Mouse (Mus musculus): ENCODE data around the gene Gm29609. TPM values are rescaled to one million over a fixed set of nuclear protein-coding genes. Genes with fewer than 3 reads are reported as not detected.
"Not testable (repeated sequence)": the region's sequence is repeated elsewhere in the genome, so short reads cannot be mapped to it uniquely, and the experiment has no call there.

Gene Gm29609
- 1 to 10 TPM in 1 of 2 experiments, under 1 TPM in 1; 0.59 to 1.7 TPM for total RNA-seq (2021)
- long read RNA-seq, experiment 1, partial matches to known transcripts, result 0 of 1 reads
- long read RNA-seq, experiment 1, other reads (novel, unspliced or antisense), result 1 of 1 reads
- long read RNA-seq, experiment 2, result 0 reads

DNA sequence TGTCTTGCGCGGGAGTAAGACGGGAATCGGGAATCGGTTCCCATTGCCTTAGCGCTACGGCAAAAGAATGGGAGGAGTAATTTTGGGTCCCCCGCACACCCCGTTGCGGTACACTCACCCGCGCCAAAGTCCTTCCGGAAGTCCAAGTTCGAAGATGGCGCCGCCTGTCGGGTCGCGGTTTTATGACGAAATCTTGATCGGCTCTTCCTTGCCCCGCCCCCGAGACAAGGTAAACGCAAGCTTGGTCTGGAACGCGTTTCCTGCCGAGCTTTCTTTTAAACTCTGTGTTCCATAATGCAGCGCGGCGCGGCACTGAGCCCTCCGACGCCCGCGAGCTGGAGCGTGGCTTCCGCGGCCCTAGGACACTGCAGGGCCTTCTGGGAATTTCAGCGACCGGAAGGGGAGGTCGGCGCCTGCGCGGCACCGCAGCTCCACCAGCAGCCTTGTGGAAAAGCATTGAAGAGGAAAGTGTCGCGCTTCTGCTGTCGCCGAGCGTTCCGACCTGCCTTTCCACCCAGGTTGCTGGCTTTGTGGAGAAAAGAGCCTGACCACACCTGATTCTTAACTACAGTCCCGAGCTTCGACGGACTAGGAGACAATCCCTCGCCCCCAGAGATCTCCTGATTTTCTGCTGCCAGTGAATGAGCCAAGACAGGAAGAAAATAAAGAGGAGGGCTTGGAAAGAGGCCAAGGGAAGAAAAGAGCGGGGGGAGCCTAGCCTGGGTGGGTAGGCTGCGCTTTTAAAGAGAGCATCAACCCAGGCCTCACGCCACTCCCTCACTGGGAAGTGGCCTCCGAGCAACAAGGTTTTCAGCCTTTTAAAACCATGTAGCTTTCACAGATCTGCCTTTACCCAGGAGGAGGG lies at the start of gene Gm29609, which contains the start of gene Gtf3c2:
Gene Gm29609, minus strand, starts transcription at position 146 of the 865 bp plus-strand sequence.
Gene Gtf3c2, minus strand, starts transcription at position 379 of the 865 bp plus-strand sequence.
- peak; percentile 88 to 91 for DNase-seq
- intact Hi-C loops (cut with DNase I), result no loop called here

DNA sequence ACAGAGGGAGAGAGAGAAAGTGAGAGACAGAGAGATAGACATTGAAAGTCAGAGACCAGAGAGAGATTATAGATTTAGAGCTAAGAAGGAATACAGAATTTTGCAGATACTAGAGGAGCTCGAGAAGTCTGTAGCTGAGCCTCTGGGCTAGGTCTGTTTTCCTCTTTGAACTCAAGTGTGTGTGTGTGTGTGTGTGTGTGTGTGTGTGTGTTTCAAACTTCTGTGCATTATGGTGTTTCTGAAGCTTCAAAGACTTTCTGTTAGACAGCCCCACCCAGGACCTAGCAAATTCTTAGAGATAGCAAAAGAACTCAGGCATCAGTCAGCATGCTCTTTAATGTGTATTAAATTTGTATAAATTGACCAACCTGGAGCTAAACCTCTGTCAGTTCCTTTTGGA lies 46.9 kb upstream of the Gm29609 start:
- intact Hi-C loops (cut with DNase I), result no loop called here
- DNase-seq, result no peak

DNA sequence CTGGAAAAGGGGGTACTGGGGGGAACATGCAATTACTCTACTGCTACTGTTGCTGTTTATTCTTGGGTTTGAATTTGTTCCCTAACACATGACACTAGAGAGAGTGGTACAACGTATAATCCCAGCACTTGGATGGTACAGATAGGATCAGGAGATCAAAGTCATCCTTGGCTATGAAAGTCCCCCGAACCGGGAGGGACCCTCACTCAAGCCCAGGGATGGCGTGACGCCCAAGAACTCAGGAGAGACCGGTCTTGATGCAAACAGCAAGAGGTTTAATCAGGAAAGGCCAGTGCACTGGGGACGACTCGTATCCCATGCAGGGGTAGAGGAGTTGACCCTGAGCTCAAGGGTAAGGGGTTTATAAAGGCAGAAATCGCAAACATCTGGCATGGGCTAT lies 43.0 kb upstream of the Gm29609 start:
- DNase-seq, result no peak
- intact Hi-C loops (cut with DNase I), result no loop called here

DNA sequence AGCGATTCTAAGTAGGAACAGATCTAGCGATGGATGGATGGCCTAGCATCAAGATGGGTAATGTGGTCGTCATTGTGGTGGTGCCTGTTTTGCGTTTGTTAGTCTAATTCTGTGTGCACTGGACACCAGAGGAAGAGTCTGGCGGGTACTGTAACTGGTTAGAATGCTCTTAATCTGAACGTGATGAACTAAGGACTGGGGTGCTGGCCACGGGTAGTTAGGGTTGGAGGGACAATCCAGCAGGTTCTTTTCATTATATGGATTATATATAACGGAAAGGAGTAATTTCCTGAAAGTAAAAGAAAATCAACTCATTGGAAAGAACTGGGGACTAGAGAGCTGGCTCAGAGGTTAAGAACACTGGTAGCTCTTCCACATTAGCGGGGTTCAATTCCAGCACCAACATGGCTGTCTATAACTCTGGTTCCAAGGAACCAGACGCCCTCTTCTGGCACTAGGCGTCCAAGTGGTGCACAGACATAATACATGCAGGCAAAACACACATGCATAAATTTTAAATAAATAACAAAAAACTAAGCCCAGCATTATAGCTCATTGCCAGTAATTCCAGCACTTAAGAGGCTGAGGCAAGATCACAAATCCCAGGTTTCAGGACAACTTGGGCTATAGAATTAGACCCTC lies 41.7 kb upstream of the Gm29609 start:
- intact Hi-C loops (cut with DNase I), result loop anchor here (2.0 kb wide), 1 partner anchor 19 kb away; the partner anchor contains the start of genes Gm9970 and Nrbp1
- DNase-seq, result no peak

DNA sequence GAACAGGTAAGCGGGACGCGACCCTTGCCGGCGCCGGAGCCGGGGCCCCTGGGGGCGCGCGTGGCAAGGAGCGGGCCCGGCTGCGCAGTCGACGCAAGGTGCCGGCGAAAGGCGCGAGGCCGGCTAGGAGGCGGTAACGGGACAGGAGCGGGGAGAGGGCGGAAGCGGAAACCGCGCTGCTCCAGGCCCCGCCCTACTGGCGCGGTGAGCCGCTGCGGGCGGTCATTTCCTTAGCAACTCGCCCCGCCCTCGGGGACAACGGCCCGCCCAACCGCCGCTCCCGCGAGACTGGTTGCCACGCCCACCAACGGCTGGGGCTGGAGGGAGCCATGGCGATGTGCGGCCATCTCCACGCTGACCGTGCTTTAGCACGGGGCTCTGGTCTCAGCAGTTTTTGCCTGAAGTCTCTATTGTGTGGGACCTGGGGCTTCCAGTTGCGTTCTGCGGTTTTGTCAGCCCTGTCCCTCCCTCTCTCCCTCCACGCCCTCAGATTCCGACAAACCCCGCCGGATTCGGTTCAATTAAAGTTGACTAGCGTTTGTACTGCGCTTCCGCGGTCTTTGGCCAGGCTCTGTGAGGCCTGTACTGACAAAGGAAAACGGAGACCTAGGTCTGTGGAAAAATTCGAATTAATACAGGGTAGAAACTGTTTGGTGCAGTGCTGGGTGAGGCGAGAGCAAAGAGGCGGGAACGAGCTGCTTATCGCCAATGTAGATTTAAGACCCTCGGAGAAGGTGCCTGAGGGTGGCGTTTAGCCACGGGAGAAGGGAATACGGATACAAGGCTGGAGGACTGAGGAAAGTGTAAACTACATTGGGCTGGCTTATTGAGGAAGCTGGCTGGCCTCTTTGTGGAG lies 41.0 kb upstream of the Gm29609 start, which contains the start of gene Ppm1g:
Gene Ppm1g, minus strand, starts transcription at position 240 of the 856 bp plus-strand sequence.
- intact Hi-C loops (cut with DNase I), result loop anchor here (2.0 kb wide), 1 partner anchor 20 kb away; the partner anchor contains the start of genes Gm9970 and Nrbp1
- DNase-seq, result peak; percentile 96 to 99

DNA sequence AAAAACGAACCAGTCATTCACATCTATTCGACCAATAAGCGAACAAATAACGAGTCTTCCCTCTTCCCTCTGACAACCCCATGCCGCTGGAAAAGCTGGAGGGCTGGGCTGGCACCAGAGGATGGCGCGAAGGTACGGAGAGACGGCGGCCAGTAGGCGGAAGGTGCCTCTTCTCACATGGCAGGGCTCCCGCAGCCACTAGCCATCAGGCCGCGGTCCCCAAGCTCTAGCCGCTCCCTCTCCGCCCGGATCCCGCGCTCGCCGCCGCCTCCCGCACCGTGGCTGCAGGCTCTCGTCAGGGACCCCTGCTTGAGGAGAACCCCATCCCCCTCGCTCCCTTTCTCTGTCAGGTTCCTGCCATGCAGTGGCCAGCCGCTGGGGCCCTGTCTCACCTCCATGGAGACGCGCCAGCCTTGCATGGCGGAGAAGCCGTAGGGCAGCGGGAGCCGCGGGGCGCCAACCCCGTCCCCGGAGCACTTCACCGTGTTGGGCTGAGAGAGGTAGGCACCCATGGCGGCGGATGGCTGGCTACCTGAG lies 40.3 kb upstream of the Gm29609 start:
- intact Hi-C loops (cut with DNase I), result loop anchor here (2.0 to 5.0 kb wide), 2 partner anchors 21 to 107 kb away; partner anchors contain the start of genes Gm9970 and Nrbp1
- DNase-seq, result no peak

DNA sequence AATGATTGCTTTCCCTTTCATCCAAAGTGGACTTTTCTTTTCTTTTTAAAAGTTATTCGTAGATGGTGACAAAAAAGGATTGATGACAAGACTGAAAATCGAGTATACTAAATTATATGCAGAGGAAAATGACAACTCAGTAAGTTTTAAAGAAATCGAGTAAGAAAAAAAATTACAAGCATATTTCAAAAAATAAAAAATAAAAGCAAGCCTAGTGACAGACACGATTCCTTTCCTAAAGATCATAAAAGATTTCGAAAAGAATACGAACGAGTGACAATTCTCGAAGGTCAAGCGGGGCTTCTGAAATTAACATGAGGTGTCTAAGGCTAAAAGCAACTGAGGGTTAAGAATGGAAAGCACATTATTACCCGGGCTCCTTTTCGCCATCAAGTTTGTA lies 39.8 kb upstream of the Gm29609 start:
- no peak for DNase-seq
- intact Hi-C loops (cut with DNase I), result loop anchor here (5.0 kb wide), 1 partner anchor 108 kb away; no protein-coding TSS in a partner anchor

DNA sequence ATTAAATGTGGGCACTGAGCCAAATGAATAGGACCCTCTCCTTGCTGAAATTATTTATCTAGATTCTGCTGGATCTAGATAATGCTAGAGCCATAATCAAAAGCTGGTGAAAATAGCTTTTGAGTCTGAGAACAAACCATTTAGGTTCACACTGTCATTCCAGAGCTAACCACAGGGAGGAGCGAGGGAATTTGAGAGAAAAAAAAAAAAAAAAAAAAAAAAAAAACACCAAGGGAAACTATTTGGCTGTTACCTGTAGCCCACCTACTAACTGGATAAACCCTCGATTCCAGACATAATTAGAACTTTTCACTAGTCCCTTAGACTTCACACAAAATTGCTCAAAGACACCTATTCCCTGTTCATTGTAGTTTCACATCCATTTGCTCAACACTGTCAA lies 39.4 kb upstream of the Gm29609 start:
- no peak for DNase-seq
- intact Hi-C loops (cut with DNase I), result loop anchor here (5.0 kb wide), 1 partner anchor 108 kb away; no protein-coding TSS in a partner anchor

DNA sequence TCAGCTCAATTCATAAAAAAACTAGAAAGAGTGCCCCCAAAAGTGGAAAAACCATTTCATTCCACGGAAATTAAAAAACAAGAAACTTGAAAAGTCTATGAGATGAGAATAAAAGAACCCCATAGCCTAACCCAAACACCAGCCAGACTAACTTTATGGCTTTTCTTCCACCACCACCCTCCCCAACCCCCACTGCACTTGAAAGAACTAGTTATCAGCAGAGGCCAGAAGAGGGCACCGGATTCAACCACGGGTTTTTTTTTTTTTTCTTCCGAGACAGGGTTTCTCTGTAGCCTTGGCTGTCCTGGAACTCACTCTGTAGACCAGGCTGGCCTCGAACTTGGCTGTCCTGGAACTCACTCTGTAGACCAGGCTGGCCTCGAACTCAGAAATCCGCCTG lies 38.6 kb upstream of the Gm29609 start:
- no peak for DNase-seq
- intact Hi-C loops (cut with DNase I), result loop anchor here (5.0 kb wide), 1 partner anchor 109 kb away; no protein-coding TSS in a partner anchor

DNA sequence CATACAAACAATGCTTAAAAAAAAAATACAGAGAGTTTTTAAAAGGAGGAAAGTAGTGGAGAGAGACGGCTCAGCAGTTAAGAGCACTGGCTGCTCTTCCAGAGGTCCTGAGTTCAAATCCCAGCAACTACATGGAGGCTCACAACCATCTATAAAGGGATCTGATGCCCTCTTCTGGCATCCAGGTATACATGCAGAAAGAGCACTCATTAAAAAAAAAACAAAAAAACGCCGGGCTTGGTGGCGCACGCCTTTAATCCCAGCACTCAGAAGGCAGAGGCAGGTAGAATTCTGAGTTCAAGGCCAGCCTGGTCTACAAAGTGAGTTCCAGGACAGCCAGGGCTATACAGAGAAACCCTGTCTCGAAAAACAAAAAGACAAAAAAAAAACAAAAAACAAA lies 36.8 kb upstream of the Gm29609 start:
- intact Hi-C loops (cut with DNase I), result loop anchor here (5.0 kb wide), 1 partner anchor 111 kb away; no protein-coding TSS in a partner anchor
- not testable (repeated sequence) for DNase-seq

DNA sequence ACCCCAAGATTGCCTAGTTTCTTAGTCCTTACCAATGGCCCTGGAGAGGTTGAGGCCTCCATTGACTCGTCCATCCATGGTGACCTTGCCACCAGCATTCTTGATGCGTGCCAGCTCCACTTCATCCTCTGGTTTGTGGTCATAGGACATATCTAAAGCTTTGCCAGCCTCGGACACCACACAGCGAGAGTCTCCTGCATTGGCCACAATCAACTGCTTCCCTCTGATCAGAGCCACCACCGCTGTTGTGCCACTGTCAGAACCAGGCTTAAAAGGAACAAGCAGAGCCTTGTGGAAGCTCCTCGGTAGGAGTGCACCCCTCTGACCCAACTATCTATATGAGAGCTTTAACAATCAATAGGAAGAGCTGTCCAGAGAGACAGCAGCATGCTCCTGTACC lies 24.7 kb upstream of the Gm29609 start:
- no peak for DNase-seq
- intact Hi-C loops (cut with DNase I), result no loop called here

DNA sequence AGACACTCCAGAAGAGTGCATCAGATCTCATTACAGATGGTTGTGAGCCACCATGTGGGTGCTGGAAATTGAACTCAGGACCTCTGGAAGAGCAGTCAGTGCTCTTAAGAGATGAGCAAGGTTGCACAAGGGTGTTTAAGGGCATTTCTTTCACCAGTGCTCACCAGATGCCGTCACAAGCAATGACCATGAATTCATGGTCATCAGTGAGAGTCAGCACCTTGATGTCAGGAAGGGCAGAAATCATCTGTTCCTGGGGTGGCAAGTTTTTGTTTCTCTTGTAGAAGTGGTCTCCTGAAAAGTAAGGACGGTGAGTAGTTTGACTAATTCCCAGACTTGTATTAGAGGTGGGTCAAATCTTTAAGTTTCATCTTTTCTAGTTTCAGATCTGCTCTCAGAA lies 24.2 kb upstream of the Gm29609 start:
- intact Hi-C loops (cut with DNase I), result no loop called here
- no peak for DNase-seq

DNA sequence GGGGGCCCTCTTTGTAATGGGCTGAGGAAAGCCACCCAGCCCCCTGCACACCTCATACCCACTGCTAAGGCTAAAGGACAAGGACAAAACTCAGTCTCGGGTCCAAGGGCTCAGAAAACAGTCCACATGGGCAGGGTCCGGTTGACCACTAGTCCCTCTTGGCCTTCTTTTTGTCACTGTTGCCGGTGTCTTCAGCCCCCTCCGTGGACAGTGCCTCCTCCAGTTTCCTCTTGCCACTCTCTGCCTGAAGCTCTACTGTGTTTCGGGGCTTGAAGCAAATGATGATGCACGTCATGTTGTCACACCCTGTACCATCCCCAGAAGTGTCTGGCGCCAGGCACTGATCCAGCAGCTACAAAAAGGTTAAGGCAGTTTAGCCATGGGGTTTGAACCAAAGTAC lies 23.2 kb upstream of the Gm29609 start:
- no peak for DNase-seq
- intact Hi-C loops (cut with DNase I), result no loop called here

DNA sequence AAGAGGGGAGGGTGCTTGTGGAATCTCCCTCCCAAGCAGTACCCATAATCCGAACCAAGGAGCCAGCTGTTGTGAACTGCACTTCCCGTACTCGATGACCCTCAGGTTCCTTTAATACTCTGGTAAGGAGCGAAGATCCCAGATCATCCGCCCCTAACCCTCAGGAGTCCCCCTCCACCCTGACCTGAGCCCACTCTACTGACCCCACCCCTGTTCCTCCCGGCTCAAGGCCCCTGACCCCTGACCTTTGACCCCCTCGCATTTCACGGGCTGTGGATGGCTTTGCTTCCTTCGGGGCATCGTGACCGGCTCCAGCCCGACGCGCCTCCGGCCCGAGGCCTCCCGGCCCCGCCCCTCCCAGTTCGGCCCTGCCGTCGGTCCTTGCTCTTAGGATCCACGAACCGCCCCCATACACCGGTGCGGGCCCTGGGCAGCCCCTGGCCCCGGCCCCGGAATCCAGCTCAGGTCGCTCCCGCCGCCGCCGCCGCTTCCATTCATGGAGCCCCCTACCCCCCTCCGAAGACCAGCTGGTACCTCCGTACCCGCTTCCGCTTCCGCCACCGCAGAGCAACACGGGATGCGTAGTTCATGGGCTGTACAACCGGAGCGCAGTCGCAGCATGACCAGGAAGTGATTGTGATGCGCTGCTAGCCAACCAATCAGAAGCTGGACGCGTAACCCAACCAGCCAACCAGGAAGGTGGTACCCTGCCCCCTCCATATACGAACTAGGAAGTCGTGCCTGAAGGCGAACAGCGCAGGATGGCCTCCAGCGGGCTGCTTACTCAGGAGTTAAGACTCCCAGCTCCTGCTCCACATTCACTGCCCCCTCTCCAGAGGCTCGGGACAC lies 22.3 kb upstream of the Gm29609 start, which contains the start of gene Zfp513:
Gene Zfp513, minus strand, starts transcription at position 562 of the 849 bp plus-strand sequence.
- DNase-seq, result peak; percentile 90 to 91
- intact Hi-C loops (cut with DNase I), result no loop called here

DNA sequence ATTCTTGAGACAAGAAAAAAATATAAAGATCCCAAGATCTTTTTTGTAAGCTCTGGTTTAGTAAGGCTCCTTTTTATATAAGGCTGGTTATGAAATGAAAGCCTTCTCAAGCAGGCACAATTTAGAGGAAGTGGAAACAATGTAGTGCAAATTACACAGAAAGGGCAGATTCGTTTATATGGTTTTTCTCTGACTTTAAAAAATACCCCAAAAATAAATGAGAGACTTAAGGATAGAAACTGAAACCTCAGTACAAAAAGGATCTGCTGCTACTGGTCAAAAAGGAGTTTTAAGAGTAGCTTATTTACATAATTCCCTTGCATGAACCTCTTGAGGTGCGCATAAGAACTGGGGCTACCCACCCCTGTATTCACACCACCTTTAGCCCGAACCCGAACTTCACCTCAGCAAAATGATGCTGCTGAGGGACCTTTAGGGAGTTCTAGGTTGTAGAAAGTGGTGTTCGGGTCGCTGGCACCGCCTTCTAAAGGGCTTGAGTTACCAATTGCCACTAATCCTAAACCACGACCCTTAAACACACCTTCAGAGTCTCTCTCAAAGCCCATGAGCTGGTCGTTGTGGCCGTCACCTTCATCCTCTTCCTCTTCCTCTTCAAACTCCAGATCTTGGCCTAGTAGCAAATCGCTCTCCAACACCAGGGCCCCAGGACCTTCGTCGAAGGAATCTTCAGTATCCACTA lies 21.5 kb upstream of the Gm29609 start:
- no peak for DNase-seq
- intact Hi-C loops (cut with DNase I), result no loop called here

DNA sequence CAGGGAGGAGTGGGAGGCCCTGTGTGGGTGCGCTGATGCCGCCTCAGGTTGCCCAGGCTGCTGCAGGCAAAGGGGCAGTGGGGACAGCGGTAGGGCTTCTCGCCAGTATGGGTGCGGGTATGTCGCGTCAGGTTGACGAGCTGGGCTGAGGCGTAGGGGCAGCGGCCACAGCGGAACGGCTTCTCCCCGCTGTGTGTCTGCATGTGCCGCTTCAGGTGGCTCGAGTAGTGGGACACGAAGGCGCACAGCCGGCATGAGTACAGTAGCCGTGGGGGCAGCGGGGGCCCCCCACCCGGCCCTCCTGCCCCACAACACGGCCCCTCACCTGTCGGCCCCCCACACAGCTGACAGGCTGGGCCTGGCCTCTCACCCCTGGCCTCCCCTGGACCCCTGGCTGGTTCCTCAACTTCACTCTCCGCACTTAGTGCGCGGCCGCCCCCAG lies 20.6 kb upstream of the Gm29609 start:
- intact Hi-C loops (cut with DNase I), result no loop called here
- no peak for DNase-seq

DNA sequence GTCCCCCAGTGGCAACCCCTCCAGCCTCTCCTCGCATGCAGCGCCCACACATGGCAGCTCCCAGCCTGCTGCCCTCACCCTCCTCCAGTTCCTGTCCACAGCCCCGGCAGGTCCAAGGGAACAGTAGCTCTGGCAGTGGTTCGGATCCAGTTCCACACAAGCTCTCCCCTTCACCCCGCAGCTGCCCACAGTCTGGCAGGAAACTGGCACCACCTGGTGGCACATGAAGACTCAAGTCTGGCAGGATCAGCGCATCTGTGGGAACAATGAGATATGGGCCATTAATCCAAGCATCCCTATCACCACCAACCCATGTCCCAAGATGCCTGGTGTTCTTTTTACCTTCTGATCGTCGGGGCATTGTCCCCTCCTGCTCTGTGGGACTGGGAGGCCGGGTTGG lies 20.2 kb upstream of the Gm29609 start:
- no peak for DNase-seq
- intact Hi-C loops (cut with DNase I), result no loop called here

DNA sequence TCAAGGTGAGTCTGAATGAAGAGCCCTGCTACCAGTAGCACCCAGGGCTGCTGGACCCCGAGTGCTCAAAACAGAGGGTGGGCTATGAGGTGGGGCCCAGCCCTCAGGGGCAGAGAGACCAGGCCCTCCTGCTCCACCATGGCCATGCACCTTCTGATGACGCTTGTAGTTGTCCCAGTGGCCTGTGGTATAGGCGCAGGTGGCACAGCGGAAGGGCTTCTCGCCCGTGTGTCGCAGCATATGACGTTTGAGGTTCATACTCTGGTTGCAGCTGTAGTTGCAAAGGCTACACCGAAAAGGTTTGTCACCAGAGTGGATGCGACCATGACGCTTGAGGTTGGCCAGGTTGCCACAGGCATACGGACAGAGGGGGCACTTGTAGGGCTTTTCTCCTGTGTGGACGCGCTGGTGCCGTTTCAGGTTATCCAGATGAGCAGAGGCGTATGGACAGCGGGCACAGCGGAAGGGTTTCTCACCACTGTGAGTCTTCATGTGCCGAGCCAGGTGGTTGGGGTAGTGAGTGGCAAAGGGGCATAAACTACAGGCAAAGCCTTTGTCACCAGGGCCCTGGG lies 19.7 kb upstream of the Gm29609 start:
- intact Hi-C loops (cut with DNase I), result no loop called here
- DNase-seq, result no peak
